26 mouse cellular contexts compared by ENCODE assay signal in genomic region chr12:84442526-84442925, GRCm38 (mm10).
"Had no signal": no experiment of that assay in that cellular context is flagged by ENCODE, and none has a peak within 500 bp of the region (broad histone marks: within the 10 kb centered on the region; RNA-seq: fewer than 3 reads in every experiment).

No protein-coding gene starts in this region.

- H3K9me3 ChIP-seq: embryonic facial prominence, embryonic 10.5 days; embryonic facial prominence, embryonic 12.5 days; embryonic facial prominence, embryonic 13.5 days; embryonic facial prominence, embryonic 15.5 days; forebrain, embryonic 10.5 days; forebrain, embryonic 12.5 days; forebrain, embryonic 13.5 days; forebrain, embryonic 15.5 days; heart, embryonic 10.5 days had no signal

- ATAC-seq: forebrain, embryonic 13.5 days; forebrain, embryonic 14.5 days; forebrain, embryonic 15.5 days; forebrain, embryonic 16.5 days; forebrain, postnatal 0 days had no signal

- H3K4me2 ChIP-seq: embryonic facial prominence, embryonic 12.5 days; embryonic facial prominence, embryonic 13.5 days; embryonic facial prominence, embryonic 15.5 days; forebrain, embryonic 12.5 days; forebrain, embryonic 13.5 days; forebrain, embryonic 15.5 days; heart, embryonic 11.5 days had no signal

- H3K4me3 ChIP-seq: embryonic facial prominence, embryonic 10.5 days; embryonic facial prominence, embryonic 12.5 days; embryonic facial prominence, embryonic 13.5 days; embryonic facial prominence, embryonic 15.5 days; erythroblast, embryonic 14.5 days; forebrain, embryonic 10.5 days; forebrain, embryonic 12.5 days; forebrain, embryonic 13.5 days; forebrain, embryonic 15.5 days; gastrocnemius, adult 2 months; heart, adult 2 months; heart, embryonic 10.5 days had no signal

- H3K4me1 ChIP-seq: embryonic facial prominence, embryonic 10.5 days; embryonic facial prominence, embryonic 12.5 days; embryonic facial prominence, embryonic 13.5 days; embryonic facial prominence, embryonic 15.5 days; forebrain, embryonic 10.5 days; forebrain, embryonic 12.5 days; forebrain, embryonic 13.5 days; forebrain, embryonic 15.5 days; heart, embryonic 10.5 days had no signal

- H3K36me3 ChIP-seq: embryonic facial prominence, embryonic 10.5 days; embryonic facial prominence, embryonic 12.5 days; forebrain, embryonic 10.5 days; forebrain, embryonic 12.5 days had no signal

- DNase-seq: cerebellum, postnatal 10 days; cerebellum, postnatal 25 days; cerebellum, postnatal 36 days; embryo, embryonic 11 days; forebrain, postnatal 0 days; gastrocnemius, adult 2 months; gastrocnemius, postnatal 10 days; gastrocnemius, postnatal 14 days; gastrocnemius, postnatal 25 days; gastrocnemius, postnatal 36 days; heart, adult 11 months; heart, adult 18-20 months; heart, adult 2 months had no signal

- H3K9ac ChIP-seq: embryonic facial prominence, embryonic 12.5 days; embryonic facial prominence, embryonic 13.5 days; embryonic facial prominence, embryonic 15.5 days; forebrain, embryonic 12.5 days; forebrain, embryonic 13.5 days; forebrain, embryonic 15.5 days; forebrain, postnatal 0 days had no signal

- H3K27ac ChIP-seq: embryonic facial prominence, embryonic 10.5 days; embryonic facial prominence, embryonic 12.5 days; embryonic facial prominence, embryonic 13.5 days; embryonic facial prominence, embryonic 15.5 days; forebrain, embryonic 10.5 days; forebrain, embryonic 12.5 days; forebrain, embryonic 13.5 days; forebrain, embryonic 15.5 days; gastrocnemius, adult 2 months; heart, adult 2 months; heart, embryonic 10.5 days had no signal

- H3K27me3 ChIP-seq: embryonic facial prominence, embryonic 13.5 days; embryonic facial prominence, embryonic 15.5 days had no signal
